Mouse (Mus musculus) small intestine, adult 2 months (tissue): ENCODE data around the gene Src.

Experiments
- CTCF ChIP-seq: fragments of 200-500 bp; IDR thresholded peaks from 2 replicates; pipeline ENCODE4 v1.5.1; 2012; ENCODE audit warnings: low read depth, mild to moderate bottlenecking, control low read depth, inconsistent platforms, low read length, moderate library complexity, mixed read lengths; ENCODE audit not compliant: insufficient replicate concordance, insufficient read length; ENCODE audit errors: extremely low read depth
- POLR2A ChIP-seq: fragments of 200-500 bp; IDR thresholded peaks from 2 replicates; pipeline ENCODE4 v1.6.1; 2012; ENCODE audit warnings: low read depth, mild to moderate bottlenecking, control low read depth, inconsistent platforms, low read length, moderate library complexity

- TF ChIP-seq POLR2A (no peak), CTCF (no peak)
These were observed 99.3 kb downstream of the Src start for GRCm38 (mm10) chr2:157517526-157517925.
